18 mouse cellular contexts compared by ENCODE assay signal in the genomic region with DNA sequence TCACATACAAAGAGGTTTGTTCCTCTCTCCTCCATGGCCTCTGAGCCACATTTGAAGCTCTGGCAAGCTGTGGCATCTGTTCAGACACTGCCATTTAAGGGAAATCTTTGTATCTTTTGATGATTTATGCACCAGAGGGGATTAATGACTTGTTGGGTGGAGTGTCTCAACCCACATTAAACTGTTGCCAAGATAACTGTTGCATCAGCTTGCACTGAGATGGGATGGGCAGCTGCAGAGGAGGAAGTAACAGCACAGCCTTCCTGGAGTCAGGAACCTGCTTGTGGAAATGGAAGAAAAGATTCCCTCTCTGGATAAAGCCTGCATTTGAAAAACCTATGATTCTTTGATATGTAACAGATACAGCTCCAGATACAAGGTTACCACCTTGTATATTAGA.
DNase-seq lines count a peak whose midpoint lies in the region; ATAC-seq and TF ChIP-seq lines count a peak whose summit lies in the region.
"Had no signal": no experiment of that assay in that cellular context is flagged by ENCODE, and none has a peak within 500 bp of the region (broad histone marks: within the 10 kb centered on the region; RNA-seq: fewer than 3 reads in every experiment).

No protein-coding gene starts in this region.

- no peak overlapping the region for H3K9ac ChIP-seq in stomach, postnatal 0 days (ENCODE audit: low read length)
- H3K9ac ChIP-seq: forebrain, embryonic 13.5 days; limb, embryonic 15.5 days; midbrain, embryonic 13.5 days; stomach, embryonic 15.5 days had no signal

- H3K36me3 ChIP-seq in stomach, postnatal 0 days (ENCODE audit: control insufficient read depth, insufficient read depth, low read length), result no peaks in the 10 kb centered on the region
- H3K36me3 ChIP-seq: limb, embryonic 15.5 days; midbrain, embryonic 13.5 days; stomach, embryonic 15.5 days had no signal

- H3K4me3 ChIP-seq in stomach, postnatal 0 days (ENCODE audit: low read depth, low read length), result no peak overlapping the region
- H3K4me3 ChIP-seq: forebrain, embryonic 13.5 days; limb, embryonic 15.5 days; midbrain, embryonic 13.5 days; stomach, embryonic 15.5 days had no signal

- H3K4me2 ChIP-seq in stomach, postnatal 0 days (replicated peaks; ENCODE audit: low read depth), result no peak overlapping the region
- H3K4me2 ChIP-seq: forebrain, embryonic 13.5 days; limb, embryonic 15.5 days; midbrain, embryonic 13.5 days; stomach, embryonic 15.5 days had no signal

- peak; percentile 13 for DNase-seq in adrenal gland, postnatal 10 days
- DNase-seq in adrenal gland, adult 18-20 months (ENCODE audit: low spot score in 2 of 2), result no peak
- peak; percentile 1 for DNase-seq in lung, postnatal 36 days
- DNase-seq in lung, postnatal 25 days (ENCODE audit: low spot score), result no peak
- DNase-seq in fat pad, adult 2 months (ENCODE audit: extremely low read depth, low read depth, low spot score), result peak; percentile 63
- DNase-seq in stomach, postnatal 0 days (ENCODE audit: low spot score), result no peak
- DNase-seq in thymus, adult 18-20 months, result no peak
- no peak for DNase-seq in lung, postnatal 4 days
- DNase-seq: cerebellum, postnatal 14 days; heart, postnatal 4 days; kidney, postnatal 4 days; lung, postnatal 10 days; retina, postnatal 1 day; thymus, postnatal 14 days had no signal

- no peak for TF ChIP-seq EP300 in stomach, postnatal 0 days (optimal IDR thresholded peaks at IDR 0.05)

- no peak overlapping the region for H3K27ac ChIP-seq in stomach, postnatal 0 days (replicated peaks)
- H3K27ac ChIP-seq: forebrain, embryonic 13.5 days; limb, embryonic 15.5 days; midbrain, embryonic 13.5 days; stomach, embryonic 15.5 days had no signal

- H3K4me1 ChIP-seq in stomach, postnatal 0 days (replicated peaks; ENCODE audit: control insufficient read depth, insufficient read depth), result no peaks in the 10 kb centered on the region
- H3K4me1 ChIP-seq: forebrain, embryonic 13.5 days; limb, embryonic 15.5 days; stomach, embryonic 15.5 days had no signal

- H3K27me3 ChIP-seq in stomach, postnatal 0 days (ENCODE audit: control insufficient read depth, insufficient read depth, low read length), result no peaks in the 10 kb centered on the region
- H3K27me3 ChIP-seq: forebrain, embryonic 13.5 days; limb, embryonic 15.5 days; midbrain, embryonic 13.5 days; stomach, embryonic 15.5 days had no signal

- TF ChIP-seq CTCF in stomach, postnatal 0 days (IDR thresholded peaks at IDR 0.05; ENCODE audit: low read depth), result no peak

- ATAC-seq in stomach, postnatal 0 days (ENCODE audit: low FRiP score, low TSS enrichment), result 0 out of 2 replicates have a peak, but pooled peaks have one; percentile 26
- ATAC-seq: forebrain, embryonic 13.5 days; midbrain, embryonic 13.5 days had no signal

- no peaks in the 10 kb centered on the region for H3K9me3 ChIP-seq in stomach, postnatal 0 days (ENCODE audit: control insufficient read depth, low read length)
- H3K9me3 ChIP-seq: forebrain, embryonic 13.5 days; limb, embryonic 15.5 days; midbrain, embryonic 13.5 days; stomach, embryonic 15.5 days had no signal

Comparison
In these comparisons a context has a peak if more than half of its experiments do, and no peak if none do; other contexts are left out.
1. DNase-seq: peak in adrenal gland, postnatal 10 days (single experiment), lung, postnatal 36 days (single experiment) and fat pad, adult 2 months (single experiment); none in adrenal gland, adult 18-20 months (0 of 2), lung, postnatal 25 days (single experiment), stomach, postnatal 0 days (single experiment), thymus, adult 18-20 months (0 of 2) and lung, postnatal 4 days (0 of 2).